Mouse (Mus musculus) liver, embryonic 16.5 days (tissue): ENCODE measurements at regions not wholly inside any gene's neighbourhood (a gene's known extent, or its start where the extent isn't known, plus 50 kb on each side); places are given as distances from the start of the nearest gene placed in this dataset.

Source experiments
- ATAC-seq: fragments of 200-750 bp; cut with Nextera tagmentation; 2 replicates; pipeline ENCODE4 v1.8.0; 2017; ENCODE audit warnings: low read depth, mild to moderate bottlenecking, moderate number of reproducible peaks, moderate library complexity
- H3K27ac ChIP-seq: fragments of 300-500 bp; sonication (generic); 2 replicates; pipeline ENCODE4 v1.5.1; 2014; ENCODE audit warnings: mild to moderate bottlenecking, low read length
- H3K27me3 ChIP-seq: fragments of 300-500 bp; sonication (generic); 2 replicates; pipeline ENCODE4 v1.6.1; 2014; ENCODE audit warnings: low read depth, low read length, mixed read lengths; ENCODE audit not compliant: control insufficient read depth, insufficient read depth
- H3K36me3 ChIP-seq: fragments of 300-500 bp; sonication (generic); 2 replicates; pipeline ENCODE4 v1.6.1; 2014; ENCODE audit warnings: mild to moderate bottlenecking; ENCODE audit not compliant: control insufficient read depth, insufficient read depth
- H3K4me1 ChIP-seq: fragments of 300-500 bp; sonication (generic); 2 replicates; pipeline ENCODE4 v1.6.1; 2014; ENCODE audit warnings: low read depth, low read length, mixed read lengths; ENCODE audit not compliant: control insufficient read depth
- H3K4me2 ChIP-seq: fragments of 300-500 bp; sonication (generic); 2 replicates; pipeline ENCODE4 v1.6.1; 2014; ENCODE audit warnings: low read depth, low read length, mixed read lengths
- H3K4me3 ChIP-seq: fragments of 300-500 bp; sonication (generic); 2 replicates; pipeline ENCODE4 v1.5.1; 2014; ENCODE audit warnings: low read depth, mild to moderate bottlenecking, low read length
- H3K9ac ChIP-seq: fragments of 300-500 bp; sonication (generic); 2 replicates; pipeline ENCODE4 v1.6.1; 2014; ENCODE audit warnings: low read depth, low read length
- H3K9me3 ChIP-seq: fragments of 300-500 bp; sonication (generic); replicated peaks from 2 replicates; pipeline ENCODE4 v1.6.1; 2016; ENCODE audit warnings: low read length; ENCODE audit not compliant: control insufficient read depth
- WGBS: fragments of 180-500 bp; shearing (Covaris S2); extraction: QIAGEN DNeasy Blood & Tissue Kit; methylation state at CpG from one replicate; pipeline ENCODE4 v1.1.7; 2014; ENCODE audit not compliant: insufficient replicate concordance; 5-methylcytosine and 5-hydroxymethylcytosine counted together

DNA sequence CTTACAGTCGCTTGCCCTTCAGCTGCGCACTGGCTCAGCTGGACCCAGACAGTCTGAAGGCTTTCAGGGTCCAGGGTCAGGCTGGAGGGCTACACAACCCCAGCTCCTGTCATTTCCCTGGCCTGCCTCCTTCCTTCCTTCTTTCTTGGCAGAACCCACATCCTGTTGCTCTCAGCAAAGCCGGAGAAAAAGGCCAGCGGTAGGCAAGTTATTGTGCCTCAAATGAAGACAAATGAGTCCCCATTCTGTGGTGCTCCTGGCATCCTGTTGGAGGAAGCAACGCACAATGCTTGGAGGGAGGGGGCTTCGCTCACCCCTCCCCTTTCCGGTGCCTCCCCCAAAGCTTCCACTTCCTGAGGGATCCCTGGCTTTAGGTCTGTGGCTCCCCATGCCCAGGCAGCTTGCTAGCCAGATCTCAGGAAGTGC lies 203.4 kb upstream of the Fggy start:
- Histone ChIP-seq H3K27me3 (no peaks in the 10 kb centered on the region), H3K9me3 (no peaks in the 10 kb centered on the region), H3K27ac (0 out of 2 replicates have a peak overlapping the region, but pooled peaks have one; percentile 28), H3K36me3 (no peaks in the 10 kb centered on the region), H3K4me3 (no peak overlapping the region), H3K4me2 (no peak overlapping the region), H3K9ac (no peak overlapping the region), H3K4me1 (no peaks in the 10 kb centered on the region)
- 13% methylated on average over 7 of the region's 7 CpGs for WGBS
- ATAC-seq: peak; percentile 65

DNA sequence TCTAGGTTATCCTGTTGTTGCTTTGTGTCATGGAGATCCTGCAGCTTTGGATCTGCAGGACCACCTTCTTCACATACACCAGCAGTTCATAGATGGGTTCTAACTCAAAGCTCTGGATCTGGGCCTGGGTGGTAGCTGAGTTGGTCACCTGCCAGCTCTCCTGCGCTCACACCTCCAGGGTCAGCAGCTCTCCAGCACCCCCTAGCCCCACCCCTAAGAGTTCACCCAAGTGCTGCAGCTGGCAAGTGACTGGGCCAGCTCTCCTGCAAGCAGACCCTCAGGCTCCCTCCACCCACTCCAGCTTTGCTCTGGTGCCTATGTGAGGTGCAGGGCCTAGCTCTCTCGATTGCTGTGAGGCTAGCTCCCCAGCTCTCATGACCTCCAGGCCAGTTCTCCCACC lies 198.6 kb upstream of the Fggy start:
- no peak overlapping the region for H3K4me3 ChIP-seq
- H3K27ac ChIP-seq: no peak overlapping the region
- no peaks in the 10 kb centered on the region for H3K9me3 ChIP-seq
- no peaks in the 10 kb centered on the region for H3K36me3 ChIP-seq
- no peaks in the 10 kb centered on the region for H3K27me3 ChIP-seq
- no peak overlapping the region for H3K4me2 ChIP-seq
- no peak for ATAC-seq
- no peak overlapping the region for H3K9ac ChIP-seq
- no peaks in the 10 kb centered on the region for H3K4me1 ChIP-seq
- WGBS: 59% methylated on average over 2 of the region's 2 CpGs

DNA sequence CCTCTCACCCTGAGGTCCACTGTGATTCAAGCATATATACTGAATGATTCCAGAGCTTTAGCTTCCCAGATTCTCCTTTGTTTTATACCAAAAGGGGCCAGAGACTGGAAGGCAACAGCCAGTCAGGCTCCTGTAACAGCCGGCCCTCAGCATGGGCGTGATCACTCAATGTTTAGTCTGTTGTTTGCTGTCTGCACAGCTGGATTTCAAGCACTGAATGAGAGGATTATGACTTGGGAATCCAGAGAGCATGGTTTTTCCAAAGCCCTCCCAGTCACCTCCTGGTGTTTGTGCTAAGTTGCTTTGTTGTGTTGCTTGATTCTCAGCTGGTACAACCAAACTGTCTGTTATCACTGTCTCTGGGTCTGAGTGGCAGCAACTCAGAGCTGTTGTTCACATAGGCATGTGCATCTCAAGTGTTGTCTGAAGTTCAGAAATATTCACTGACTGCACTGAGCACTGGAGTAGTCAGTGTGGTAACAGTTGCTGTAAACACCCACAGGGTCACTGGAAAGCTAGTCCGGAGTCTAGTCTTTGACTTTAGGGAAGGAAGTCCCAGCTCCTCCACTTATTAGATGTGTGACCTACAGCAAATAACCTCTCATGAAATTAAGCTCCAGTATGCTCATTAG lies 196.9 kb upstream of the Fggy start:
- Histone ChIP-seq H3K9ac (no peak overlapping the region), H3K4me2 (no peak overlapping the region), H3K27ac (no peak overlapping the region), H3K27me3 (no peaks in the 10 kb centered on the region), H3K4me1 (no peaks in the 10 kb centered on the region), H3K9me3 (no peaks in the 10 kb centered on the region), H3K4me3 (no peak overlapping the region), H3K36me3 (no peaks in the 10 kb centered on the region)
- WGBS: 44% methylated on average over 3 of the region's 3 CpGs
- ATAC-seq: no peak

DNA sequence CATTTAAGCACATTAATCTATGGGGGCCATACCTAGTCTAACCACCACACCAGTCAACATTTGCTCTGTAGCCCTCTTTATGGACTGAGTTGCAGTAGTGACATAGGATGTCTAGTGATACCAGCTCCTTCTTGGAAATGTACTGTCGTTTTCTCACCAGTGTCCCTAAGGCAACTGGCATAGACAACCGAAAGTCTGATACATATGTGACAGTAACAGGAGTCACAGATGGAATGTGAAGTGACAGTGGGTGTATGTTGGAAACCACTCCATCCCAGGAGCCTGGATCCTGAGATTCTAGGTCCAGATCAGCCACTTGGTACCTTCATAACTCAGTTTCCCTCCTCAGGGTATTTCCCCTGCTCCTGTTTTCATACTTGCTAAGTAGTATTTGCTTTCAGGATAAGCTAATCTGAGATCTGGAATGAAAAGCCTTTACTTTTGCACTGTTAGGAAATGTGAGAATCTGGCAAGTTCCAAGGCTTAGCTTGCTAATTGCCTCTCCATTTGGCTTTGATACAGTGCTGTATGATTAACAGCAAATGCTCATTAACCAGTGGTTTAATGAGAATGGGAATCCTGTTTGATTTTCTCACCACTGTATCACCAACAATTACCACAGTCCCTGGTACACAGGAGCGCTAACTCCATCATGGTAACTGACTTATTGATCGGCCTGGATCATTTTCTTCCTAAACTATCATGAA lies 192.8 kb upstream of the Fggy start:
- Histone ChIP-seq H3K27ac (no peak overlapping the region), H3K4me1 (no peaks in the 10 kb centered on the region), H3K27me3 (no peaks in the 10 kb centered on the region), H3K9me3 (no peaks in the 10 kb centered on the region), H3K4me3 (no peak overlapping the region), H3K4me2 (no peak overlapping the region), H3K36me3 (no peaks in the 10 kb centered on the region), H3K9ac (no peak overlapping the region)
- no peak for ATAC-seq
- 64% methylated on average over 4 of the region's 4 CpGs for WGBS

- ATAC-seq: no peak
- no peak overlapping the region for H3K4me2 ChIP-seq
- H3K9ac ChIP-seq: no peak overlapping the region
- H3K27ac ChIP-seq: no peak overlapping the region
- no peaks in the 10 kb centered on the region for H3K4me1 ChIP-seq
- no peak overlapping the region for H3K4me3 ChIP-seq
- WGBS: 63% methylated on average over 5 of the region's 5 CpGs
- no peaks in the 10 kb centered on the region for H3K27me3 ChIP-seq
- H3K9me3 ChIP-seq: no peaks in the 10 kb centered on the region
- no peaks in the 10 kb centered on the region for H3K36me3 ChIP-seq
These were observed 180.9 kb upstream of the Fggy start for GRCm38 (mm10) chr4:95376386-95376785.

DNA sequence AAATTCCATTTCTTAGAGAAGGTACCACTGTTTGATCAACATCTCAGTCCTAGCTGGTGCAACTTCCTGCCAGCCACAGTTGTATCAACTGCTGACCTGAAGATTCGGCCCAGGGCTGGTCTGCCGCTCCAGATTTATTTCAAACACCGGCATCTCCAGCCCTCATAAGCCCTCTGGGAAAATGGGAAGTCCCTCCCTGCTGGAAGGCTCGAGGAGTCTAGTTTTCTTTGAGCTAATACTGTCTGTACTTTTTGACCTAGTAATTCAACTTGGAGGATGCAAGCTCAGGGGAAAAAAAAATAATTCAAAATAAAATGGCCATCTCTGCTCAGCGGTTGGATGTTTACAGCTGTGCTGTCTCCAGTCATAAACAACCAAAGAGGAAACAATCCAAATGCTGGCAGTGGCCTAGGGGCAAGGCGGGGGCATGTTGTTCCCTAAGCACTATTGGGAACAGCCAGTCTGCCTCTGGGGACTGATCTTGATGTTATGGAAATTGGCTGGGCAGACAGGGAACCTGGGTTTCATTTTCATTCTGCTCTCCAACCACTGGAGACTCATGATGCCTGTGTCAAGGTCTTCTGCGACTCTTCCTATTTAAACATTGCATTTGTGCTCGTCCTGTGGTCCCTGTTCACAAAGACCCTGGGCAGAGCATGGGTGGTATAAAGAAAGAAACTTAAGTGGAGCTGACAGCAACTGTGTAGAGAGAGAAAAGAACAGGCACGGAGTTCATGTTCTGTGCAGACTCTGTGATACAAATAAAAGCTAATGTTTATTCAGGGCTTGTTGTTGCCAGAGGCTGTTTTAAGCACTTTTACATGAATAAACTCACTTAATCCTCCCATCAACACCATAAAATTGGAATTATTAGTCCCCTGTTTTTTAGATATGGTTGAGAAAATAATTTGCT lies 179.8 kb upstream of the Fggy start:
- 48% methylated on average over 9 of the region's 9 CpGs for WGBS
- ATAC-seq: no peak
- Histone ChIP-seq H3K4me3 (no peak overlapping the region), H3K27me3 (no peaks in the 10 kb centered on the region), H3K36me3 (no peaks in the 10 kb centered on the region), H3K27ac (no peak overlapping the region), H3K9ac (no peak overlapping the region), H3K4me1 (no peaks in the 10 kb centered on the region), H3K9me3 (no peaks in the 10 kb centered on the region), H3K4me2 (no peak overlapping the region)

DNA sequence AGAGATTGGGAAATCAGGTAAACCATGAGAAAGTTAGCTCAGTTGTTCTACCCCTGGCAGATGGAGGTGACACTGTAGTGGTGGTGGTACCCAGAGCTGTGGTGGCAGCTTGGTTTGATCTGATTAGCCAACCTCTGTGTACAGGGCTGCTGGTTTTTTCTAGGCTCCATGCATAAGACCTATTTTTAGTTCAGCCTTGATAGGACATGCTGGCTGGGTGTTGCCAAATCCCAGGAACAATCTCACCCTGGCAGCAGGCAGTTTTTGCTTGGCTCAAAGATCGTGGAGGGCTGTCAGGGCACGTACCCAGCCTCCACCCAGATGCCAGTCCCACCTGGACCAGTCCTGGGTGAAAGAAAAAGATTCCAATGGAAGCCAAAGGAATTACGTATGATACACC lies 178.7 kb upstream of the Fggy start:
- no peak overlapping the region for H3K27ac ChIP-seq
- H3K4me1 ChIP-seq: no peaks in the 10 kb centered on the region

GRCm38 (mm10) chr4:95383216-95383892 lies 174.0 kb upstream of the Fggy start:
- Histone ChIP-seq H3K9ac (no peak overlapping the region), H3K4me2 (no peak overlapping the region), H3K4me3 (no peak overlapping the region), H3K9me3 (no peaks in the 10 kb centered on the region), H3K27ac (no peak overlapping the region), H3K27me3 (no peaks in the 10 kb centered on the region), H3K4me1 (peaks cover 6% of the 10 kb centered on the region), H3K36me3 (no peaks in the 10 kb centered on the region)
- no peak for ATAC-seq
- WGBS: 64% methylated on average over 8 of the region's 8 CpGs

More for the DNA sequence above, 178.7 kb upstream of the Fggy start:
- no peak overlapping the region for H3K4me2 ChIP-seq
- no peaks in the 10 kb centered on the region for H3K27me3 ChIP-seq
- H3K9me3 ChIP-seq: no peaks in the 10 kb centered on the region
- WGBS: 53% methylated on average over 3 of the region's 3 CpGs
- H3K9ac ChIP-seq: no peak overlapping the region
- no peaks in the 10 kb centered on the region for H3K36me3 ChIP-seq
- no peak overlapping the region for H3K4me3 ChIP-seq
- ATAC-seq: no peak
